Mouse (Mus musculus): ENCODE data around the gene Map3k5. TPM values are rescaled to one million over a fixed set of nuclear protein-coding genes. Genes with fewer than 3 reads are reported as not detected.

Map3k5 gene
- polyA plus RNA-seq, 1 experiment from 2014 or later: 0.99 TPM

DNA sequence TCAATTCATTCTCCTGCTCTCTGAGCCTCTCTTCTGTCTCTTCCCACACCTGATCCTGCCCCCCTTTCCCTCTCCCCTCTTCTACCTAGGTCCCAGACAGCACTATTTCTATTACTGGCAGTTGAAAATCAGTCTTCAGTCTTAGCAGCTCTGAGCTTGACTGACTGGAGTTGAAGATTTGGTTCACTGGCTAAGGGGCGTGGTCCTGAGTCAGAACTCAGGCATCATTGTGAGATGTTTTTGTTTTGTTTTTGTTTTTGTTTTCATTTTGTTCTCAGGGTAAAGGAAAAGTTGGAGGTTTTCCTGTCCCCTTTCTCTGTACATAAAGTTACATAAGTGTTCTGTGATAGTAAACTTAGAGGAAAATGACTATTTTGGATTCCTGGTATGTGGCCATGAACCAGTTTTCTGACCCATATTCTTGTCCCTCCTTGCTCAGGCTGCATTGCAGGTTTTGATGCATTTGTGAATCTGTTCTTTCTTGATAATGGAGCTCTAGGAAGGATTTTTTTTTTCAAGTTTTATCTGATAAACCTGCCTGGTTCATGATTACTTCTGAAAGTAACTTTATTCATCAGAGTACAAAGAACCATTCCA lies 131.9 kb downstream of the Map3k5 start:
- ATAC-seq (ENCODE audit: insufficient number of reproducible peaks, low FRiP score, low TSS enrichment, low read depth) (no peak), DNase-seq (ENCODE audit: low spot score) (no peak)
- 97% methylated on average over 1 of the region's 1 CpGs for WGBS
- Histone ChIP-seq H3K36me3 (ENCODE audit: control insufficient read depth, insufficient read depth, low read length) (no peaks in the 10 kb centered on the region), H3K9ac (ENCODE audit: low read length) (no peak overlapping the region), H3K9me3 (ENCODE audit: control insufficient read depth, low read length) (no peaks in the 10 kb centered on the region), H3K4me3 (ENCODE audit: low read depth, low read length) (no peak overlapping the region), H3K4me2 (ENCODE audit: low read depth, severe bottlenecking) (no peak overlapping the region), H3K27me3 (ENCODE audit: control insufficient read depth, insufficient read depth, low read length) (no peaks in the 10 kb centered on the region), H3K4me1 (ENCODE audit: control insufficient read depth, insufficient read depth, low read length) (no peaks in the 10 kb centered on the region), H3K27ac (replicated peaks; ENCODE audit: low read depth, low read length) (no peak overlapping the region)

GRCm38 (mm10) chr10:20069771-20070460 lies 135.6 kb downstream of the Map3k5 start:
- H3K9ac ChIP-seq (ENCODE audit: low read length): no peak overlapping the region
- H3K4me1 ChIP-seq (ENCODE audit: control insufficient read depth, insufficient read depth, low read length): no peaks in the 10 kb centered on the region
- ATAC-seq (ENCODE audit: insufficient number of reproducible peaks, low FRiP score, low TSS enrichment, low read depth) (no peak), DNase-seq (ENCODE audit: low spot score) (no peak)
- no peaks in the 10 kb centered on the region for H3K36me3 ChIP-seq (ENCODE audit: control insufficient read depth, insufficient read depth, low read length)
- 95% methylated on average over 11 of the region's 11 CpGs for WGBS
- H3K9me3 ChIP-seq (ENCODE audit: control insufficient read depth, low read length): no peaks in the 10 kb centered on the region
- H3K27ac ChIP-seq (replicated peaks; ENCODE audit: low read depth, low read length): no peak overlapping the region
- H3K27me3 ChIP-seq (ENCODE audit: control insufficient read depth, insufficient read depth, low read length): no peaks in the 10 kb centered on the region
- H3K4me2 ChIP-seq (ENCODE audit: low read depth, severe bottlenecking): no peak overlapping the region
- H3K4me3 ChIP-seq (ENCODE audit: low read depth, low read length): no peak overlapping the region

DNA sequence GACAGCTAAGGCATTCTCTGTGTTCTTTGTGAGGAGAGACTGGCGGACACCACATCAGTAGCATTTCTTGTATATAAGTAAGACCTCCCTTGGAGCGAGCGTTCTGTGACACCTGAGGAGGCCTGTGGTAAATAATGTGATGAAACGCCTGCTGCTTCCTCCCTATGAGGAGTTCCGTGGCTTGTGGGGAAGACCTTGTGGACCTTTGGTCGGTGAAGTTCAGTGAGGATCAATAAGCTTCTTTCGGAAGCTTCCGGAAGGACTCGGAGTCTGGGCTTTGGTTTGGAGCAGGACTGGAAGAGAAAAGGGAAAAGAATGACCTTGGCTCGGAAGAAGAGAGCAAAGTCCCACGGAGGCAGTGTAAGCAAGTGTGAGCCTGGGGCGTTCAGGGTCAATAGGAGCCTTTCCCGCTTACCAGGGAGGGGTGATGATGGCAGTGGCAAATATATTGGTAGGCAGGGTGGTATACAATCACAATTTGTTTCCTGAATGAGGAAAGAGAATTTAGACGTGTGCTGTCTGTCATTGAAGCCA lies 136.4 kb downstream of the Map3k5 start:
- no peaks in the 10 kb centered on the region for H3K9me3 ChIP-seq (ENCODE audit: control insufficient read depth, low read length)
- no peaks in the 10 kb centered on the region for H3K27me3 ChIP-seq (ENCODE audit: control insufficient read depth, insufficient read depth, low read length)
- H3K9ac ChIP-seq (ENCODE audit: low read length): no peak overlapping the region
- ATAC-seq (ENCODE audit: insufficient number of reproducible peaks, low FRiP score, low TSS enrichment, low read depth) (no peak), DNase-seq (ENCODE audit: low spot score) (no peak)
- H3K4me1 ChIP-seq (ENCODE audit: control insufficient read depth, insufficient read depth, low read length): no peaks in the 10 kb centered on the region
- no peak overlapping the region for H3K4me2 ChIP-seq (ENCODE audit: low read depth, severe bottlenecking)
- H3K27ac ChIP-seq (replicated peaks; ENCODE audit: low read depth, low read length): no peak overlapping the region
- WGBS: 87% methylated on average over 14 of the region's 14 CpGs
- H3K4me3 ChIP-seq (ENCODE audit: low read depth, low read length): no peak overlapping the region
- no peaks in the 10 kb centered on the region for H3K36me3 ChIP-seq (ENCODE audit: control insufficient read depth, insufficient read depth, low read length)

DNA sequence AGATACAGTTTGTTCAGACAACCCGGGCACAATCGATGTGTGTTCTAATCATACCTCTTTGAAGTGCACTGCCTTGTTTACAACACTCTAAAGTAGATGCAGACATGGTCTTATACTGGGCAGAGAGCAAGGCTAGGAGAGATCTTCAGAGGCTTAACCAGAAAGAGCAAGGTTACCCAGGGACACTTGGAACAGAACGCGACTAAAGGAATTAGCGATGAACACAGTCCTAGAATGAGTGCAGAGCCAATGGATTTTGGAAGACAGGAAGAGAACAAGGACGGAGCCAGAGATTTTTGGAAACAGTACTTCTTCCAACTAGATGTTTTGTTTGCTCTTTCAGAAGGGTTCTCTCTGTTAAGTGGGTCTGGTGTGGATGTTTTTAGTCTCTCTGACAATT lies 137.4 kb downstream of the Map3k5 start:
- Histone ChIP-seq H3K36me3 (ENCODE audit: control insufficient read depth, insufficient read depth, low read length) (no peaks in the 10 kb centered on the region), H3K4me1 (ENCODE audit: control insufficient read depth, insufficient read depth, low read length) (no peaks in the 10 kb centered on the region), H3K9me3 (ENCODE audit: control insufficient read depth, low read length) (no peaks in the 10 kb centered on the region), H3K27ac (replicated peaks; ENCODE audit: low read depth, low read length) (no peak overlapping the region), H3K9ac (ENCODE audit: low read length) (no peak overlapping the region), H3K27me3 (ENCODE audit: control insufficient read depth, insufficient read depth, low read length) (no peaks in the 10 kb centered on the region), H3K4me3 (ENCODE audit: low read depth, low read length) (no peak overlapping the region), H3K4me2 (ENCODE audit: low read depth, severe bottlenecking) (no peak overlapping the region)
- 94% methylated on average over 6 of the region's 6 CpGs for WGBS
- DNase-seq (ENCODE audit: low spot score): no peak
- no peak for ATAC-seq (ENCODE audit: insufficient number of reproducible peaks, low FRiP score, low TSS enrichment, low read depth)

GRCm38 (mm10) chr10:20073236-20073893 lies 139.1 kb downstream of the Map3k5 start:
- Histone ChIP-seq H3K4me2 (ENCODE audit: low read depth, severe bottlenecking) (no peak overlapping the region), H3K9me3 (ENCODE audit: control insufficient read depth, low read length) (no peaks in the 10 kb centered on the region), H3K4me1 (ENCODE audit: control insufficient read depth, insufficient read depth, low read length) (no peaks in the 10 kb centered on the region), H3K4me3 (ENCODE audit: low read depth, low read length) (no peak overlapping the region), H3K27me3 (ENCODE audit: control insufficient read depth, insufficient read depth, low read length) (no peaks in the 10 kb centered on the region), H3K27ac (replicated peaks; ENCODE audit: low read depth, low read length) (no peak overlapping the region), H3K36me3 (ENCODE audit: control insufficient read depth, insufficient read depth, low read length) (no peaks in the 10 kb centered on the region), H3K9ac (ENCODE audit: low read length) (no peak overlapping the region)
- DNase-seq (ENCODE audit: low spot score): peak; percentile 82
- WGBS: 66% methylated on average over 7 of the region's 7 CpGs
- ATAC-seq (ENCODE audit: insufficient number of reproducible peaks, low FRiP score, low TSS enrichment, low read depth): no peak

DNA sequence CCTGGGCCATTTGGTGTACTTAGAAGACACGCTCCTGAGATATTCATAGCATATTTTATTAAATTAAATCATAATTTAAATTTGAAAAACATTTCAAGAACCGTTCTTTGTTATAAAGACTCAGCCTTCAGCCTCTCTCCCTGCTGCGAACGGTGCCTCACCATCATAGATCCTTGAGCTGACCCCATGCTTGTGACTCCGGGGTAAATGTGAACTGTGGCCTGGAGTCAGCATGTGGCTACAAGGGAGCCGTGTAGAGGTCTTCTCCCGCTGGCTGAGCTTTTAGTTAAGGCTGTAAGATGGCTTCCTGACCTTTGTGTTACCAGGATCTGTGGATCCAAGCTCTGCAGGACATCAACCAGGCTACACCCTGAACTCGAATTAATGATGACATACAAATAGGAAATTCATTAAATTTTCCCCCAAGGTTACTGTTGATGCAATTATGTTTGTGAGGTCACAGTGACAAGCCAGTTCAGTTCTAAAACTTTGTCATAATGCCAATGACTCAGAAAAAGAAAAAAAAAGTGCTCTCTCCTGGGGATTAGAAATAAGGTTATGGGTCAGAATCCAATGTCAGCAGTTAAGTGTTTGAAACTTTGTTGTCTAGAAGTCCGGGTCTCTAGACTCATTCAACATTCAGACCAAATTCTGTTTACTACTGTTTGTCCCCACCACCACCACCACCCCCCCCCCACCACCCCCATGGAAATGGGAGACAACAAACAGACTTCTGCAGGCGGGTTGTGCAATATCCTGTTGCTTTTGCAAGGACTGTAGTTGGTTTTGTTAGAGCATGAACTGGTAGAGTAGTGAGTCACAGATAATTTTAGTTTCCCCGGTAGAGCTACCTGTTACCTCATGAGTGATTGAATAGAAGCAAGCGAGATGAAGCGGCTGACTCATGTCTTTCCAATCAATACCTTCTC lies 142.5 kb downstream of the Map3k5 start:
- Histone ChIP-seq H3K4me3 (ENCODE audit: low read depth, low read length) (no peak overlapping the region), H3K27me3 (ENCODE audit: control insufficient read depth, insufficient read depth, low read length) (no peaks in the 10 kb centered on the region), H3K9ac (ENCODE audit: low read length) (no peak overlapping the region), H3K9me3 (ENCODE audit: control insufficient read depth, low read length) (no peaks in the 10 kb centered on the region), H3K4me2 (ENCODE audit: low read depth, severe bottlenecking) (no peak overlapping the region), H3K4me1 (ENCODE audit: control insufficient read depth, insufficient read depth, low read length) (no peaks in the 10 kb centered on the region), H3K27ac (replicated peaks; ENCODE audit: low read depth, low read length) (no peak overlapping the region), H3K36me3 (ENCODE audit: control insufficient read depth, insufficient read depth, low read length) (no peaks in the 10 kb centered on the region)
- 77% methylated on average over 13 of the region's 13 CpGs for WGBS
- no peak for DNase-seq (ENCODE audit: low spot score)
- ATAC-seq (ENCODE audit: insufficient number of reproducible peaks, low FRiP score, low TSS enrichment, low read depth): no peak

DNA sequence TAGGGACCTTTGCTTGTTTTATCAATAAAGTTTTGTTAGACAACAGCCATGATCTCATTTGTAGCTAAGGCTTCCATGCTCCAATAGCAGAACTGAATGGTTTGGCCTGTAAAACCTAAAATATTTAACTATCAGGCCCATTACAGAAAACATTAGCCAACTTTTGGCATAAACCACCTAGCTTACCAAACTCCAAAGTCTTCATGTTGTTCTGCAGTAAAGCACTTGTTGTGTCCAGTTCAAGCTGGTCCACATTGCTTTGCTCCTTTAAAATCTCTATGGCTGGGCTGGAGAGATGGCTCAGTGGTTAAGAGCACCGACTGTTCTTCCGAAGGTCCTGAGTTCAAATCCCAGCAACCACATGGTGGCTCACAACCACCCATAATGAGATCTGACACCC lies 144.1 kb downstream of the Map3k5 start:
- Histone ChIP-seq H3K36me3 (ENCODE audit: control insufficient read depth, insufficient read depth, low read length) (no peaks in the 10 kb centered on the region), H3K4me3 (ENCODE audit: low read depth, low read length) (no peak overlapping the region), H3K4me1 (ENCODE audit: control insufficient read depth, insufficient read depth, low read length) (no peaks in the 10 kb centered on the region), H3K9ac (ENCODE audit: low read length) (no peak overlapping the region), H3K27ac (replicated peaks; ENCODE audit: low read depth, low read length) (no peak overlapping the region), H3K9me3 (ENCODE audit: control insufficient read depth, low read length) (no peaks in the 10 kb centered on the region), H3K27me3 (ENCODE audit: control insufficient read depth, insufficient read depth, low read length) (no peaks in the 10 kb centered on the region), H3K4me2 (ENCODE audit: low read depth, severe bottlenecking) (no peak overlapping the region)
- 97% methylated on average over 2 of the region's 2 CpGs for WGBS
- DNase-seq (ENCODE audit: low spot score) (no peak), ATAC-seq (ENCODE audit: insufficient number of reproducible peaks, low FRiP score, low TSS enrichment, low read depth) (no peak)

- Histone ChIP-seq H3K9me3 (ENCODE audit: control insufficient read depth, low read length) (no peaks in the 10 kb centered on the region), H3K27me3 (ENCODE audit: control insufficient read depth, insufficient read depth, low read length) (no peaks in the 10 kb centered on the region), H3K36me3 (ENCODE audit: control insufficient read depth, insufficient read depth, low read length) (no peaks in the 10 kb centered on the region), H3K27ac (replicated peaks; ENCODE audit: low read depth, low read length) (no peak overlapping the region), H3K4me3 (ENCODE audit: low read depth, low read length) (no peak overlapping the region), H3K9ac (ENCODE audit: low read length) (no peak overlapping the region), H3K4me1 (ENCODE audit: control insufficient read depth, insufficient read depth, low read length) (no peaks in the 10 kb centered on the region), H3K4me2 (ENCODE audit: low read depth, severe bottlenecking) (no peak overlapping the region)
- no peak for ATAC-seq (ENCODE audit: insufficient number of reproducible peaks, low FRiP score, low TSS enrichment, low read depth)
- WGBS: 78% methylated on average over 2 of the region's 2 CpGs
- DNase-seq (ENCODE audit: low spot score): no peak
Observed at GRCm38 (mm10) chr10:20087841-20088240, 153.6 kb downstream of the Map3k5 start.
